Mouse (Mus musculus): ENCODE measurements at regions not wholly inside any gene's neighbourhood (a gene's known extent, or its start where the extent isn't known, plus 50 kb on each side); places are given as distances from the start of the nearest gene placed in this dataset.

DNA sequence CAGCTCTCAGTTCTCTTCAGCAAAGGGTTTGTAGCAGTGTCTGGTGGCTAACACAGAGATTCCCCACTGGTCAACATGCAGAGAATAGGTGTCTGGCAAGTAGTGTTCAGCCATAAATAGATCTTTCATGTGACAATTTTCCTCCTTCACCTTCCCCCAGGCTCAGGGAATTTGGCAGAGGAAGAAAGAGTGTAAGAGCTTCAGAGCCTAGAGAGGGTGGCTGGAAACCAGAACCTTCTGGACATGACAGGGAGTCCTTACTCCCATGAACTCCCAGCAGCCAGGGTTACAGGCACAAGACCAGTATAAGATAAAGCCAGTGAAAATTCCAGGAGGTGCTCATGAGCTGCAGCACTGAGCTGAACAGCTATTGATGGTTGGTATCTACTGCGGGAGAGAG lies 251.1 kb downstream of the Nedd1 start:
- no peak overlapping the region for H3K9ac ChIP-seq
- 93% methylated on average over 1 of the region's 1 CpGs for WGBS
- H3K4me3 ChIP-seq = no peak overlapping the region
- no peaks in the 10 kb centered on the region for H3K36me3 ChIP-seq
- H3K27me3 ChIP-seq = no peaks in the 10 kb centered on the region
- no peak for ATAC-seq (ENCODE audit: insufficient number of reproducible peaks, insufficient read depth, low FRiP score, low TSS enrichment, low read depth)
- no peak overlapping the region for H3K27ac ChIP-seq
- no peaks in the 10 kb centered on the region for H3K4me1 ChIP-seq
- H3K9me3 ChIP-seq = no peaks in the 10 kb centered on the region
- no peak overlapping the region for H3K4me2 ChIP-seq

GRCm38 (mm10) chr10:92455195-92455594 lies 267.0 kb downstream of the Nedd1 start:
- H3K9me3 ChIP-seq = no peaks in the 10 kb centered on the region
- H3K9ac ChIP-seq = no peak overlapping the region
- no peaks in the 10 kb centered on the region for H3K36me3 ChIP-seq
- WGBS = 77% methylated on average over 1 of the region's 1 CpGs
- no peak overlapping the region for H3K27ac ChIP-seq
- H3K4me3 ChIP-seq = no peak overlapping the region
- no peaks in the 10 kb centered on the region for H3K4me1 ChIP-seq
- no peak for ATAC-seq (ENCODE audit: insufficient number of reproducible peaks, insufficient read depth, low FRiP score, low TSS enrichment, low read depth)
- H3K27me3 ChIP-seq = no peaks in the 10 kb centered on the region
- no peak overlapping the region for H3K4me2 ChIP-seq

- 86% methylated on average over 5 of the region's 5 CpGs for WGBS
Measured at GRCm38 (mm10) chr10:92453550-92453949, 268.7 kb downstream of the Nedd1 start.

GRCm38 (mm10) chr10:92445957-92446356 lies 276.3 kb downstream of the Nedd1 start:
- H3K4me2 ChIP-seq = no peak overlapping the region
- H3K27ac ChIP-seq = no peak overlapping the region
- ATAC-seq (ENCODE audit: insufficient number of reproducible peaks, insufficient read depth, low FRiP score, low TSS enrichment, low read depth) = no peak
- WGBS = 75% methylated on average over 2 of the region's 2 CpGs
- no peaks in the 10 kb centered on the region for H3K27me3 ChIP-seq
- H3K4me1 ChIP-seq = 0 out of 2 replicates have a peak, but pooled peaks cover 8% of the 10 kb centered on the region
- H3K9ac ChIP-seq = no peak overlapping the region
- H3K4me3 ChIP-seq = no peak overlapping the region
- no peaks in the 10 kb centered on the region for H3K9me3 ChIP-seq
- H3K36me3 ChIP-seq = no peaks in the 10 kb centered on the region

More at GRCm38 (mm10) chr10:92453550-92453949, 268.7 kb downstream of the Nedd1 start:
- ATAC-seq (ENCODE audit: insufficient number of reproducible peaks, insufficient read depth, low FRiP score, low TSS enrichment, low read depth) = no peak
- Histone ChIP-seq H3K36me3 (no peaks in the 10 kb centered on the region), H3K4me1 (no peaks in the 10 kb centered on the region), H3K4me3 (no peak overlapping the region), H3K9me3 (no peaks in the 10 kb centered on the region), H3K27me3 (no peaks in the 10 kb centered on the region), H3K9ac (no peak overlapping the region), H3K4me2 (no peak overlapping the region), H3K27ac (no peak overlapping the region)

- no peaks in the 10 kb centered on the region for H3K9me3 ChIP-seq
Measured at GRCm38 (mm10) chr10:92438621-92439394, 283.4 kb downstream of the Nedd1 start.

GRCm38 (mm10) chr10:92429256-92429655 lies 293.0 kb downstream of the Nedd1 start:
- H3K27ac ChIP-seq = no peak overlapping the region
- ATAC-seq (ENCODE audit: insufficient number of reproducible peaks, insufficient read depth, low FRiP score, low TSS enrichment, low read depth) = no peak
- H3K36me3 ChIP-seq = no peaks in the 10 kb centered on the region
- 75% methylated on average over 7 of the region's 7 CpGs for WGBS
- H3K4me2 ChIP-seq = no peak overlapping the region
- no peak overlapping the region for H3K4me3 ChIP-seq
- no peaks in the 10 kb centered on the region for H3K27me3 ChIP-seq
- no peaks in the 10 kb centered on the region for H3K9me3 ChIP-seq
- no peak overlapping the region for H3K9ac ChIP-seq
- no peaks in the 10 kb centered on the region for H3K4me1 ChIP-seq

More at GRCm38 (mm10) chr10:92438621-92439394, 283.4 kb downstream of the Nedd1 start:
- H3K4me1 ChIP-seq = 0 out of 2 replicates have a peak, but pooled peaks cover 8% of the 10 kb centered on the region
- no peak overlapping the region for H3K27ac ChIP-seq
- no peak overlapping the region for H3K9ac ChIP-seq
- H3K36me3 ChIP-seq = no peaks in the 10 kb centered on the region
- H3K4me3 ChIP-seq = no peak overlapping the region
- 43% methylated on average over 8 of the region's 8 CpGs for WGBS
- H3K4me2 ChIP-seq = no peak overlapping the region
- no peaks in the 10 kb centered on the region for H3K27me3 ChIP-seq
- no peak for ATAC-seq (ENCODE audit: insufficient number of reproducible peaks, insufficient read depth, low FRiP score, low TSS enrichment, low read depth)

GRCm38 (mm10) chr10:92428026-92428425 lies 294.2 kb downstream of the Nedd1 start:
- Histone ChIP-seq H3K9ac (no peak overlapping the region), H3K9me3 (no peaks in the 10 kb centered on the region), H3K4me2 (no peak overlapping the region), H3K36me3 (no peaks in the 10 kb centered on the region), H3K4me3 (no peak overlapping the region), H3K27me3 (no peaks in the 10 kb centered on the region), H3K4me1 (no peaks in the 10 kb centered on the region), H3K27ac (no peak overlapping the region)
- no peak for ATAC-seq (ENCODE audit: insufficient number of reproducible peaks, insufficient read depth, low FRiP score, low TSS enrichment, low read depth)
- WGBS = 25% methylated on average over 4 of the region's 4 CpGs

DNA sequence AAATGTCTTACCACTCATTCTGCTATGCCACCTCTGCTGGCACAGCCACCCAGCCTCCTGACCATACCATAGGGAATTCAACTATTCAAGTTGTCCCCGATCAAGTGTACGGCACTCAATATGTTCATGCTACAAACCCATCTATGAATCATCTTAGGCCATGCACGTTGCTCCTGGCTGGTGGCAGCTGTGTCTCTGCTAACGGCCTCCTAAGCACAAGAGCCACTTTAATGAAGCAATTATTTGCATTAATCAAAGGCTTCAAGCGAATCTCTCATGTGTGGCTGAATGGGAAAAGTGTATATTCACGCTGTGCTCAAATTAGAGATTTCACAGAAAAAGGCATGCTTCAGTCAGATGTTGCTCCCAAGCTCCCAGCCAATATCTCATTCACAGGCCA lies 295.8 kb downstream of the Nedd1 start:
- H3K9me3 ChIP-seq = no peaks in the 10 kb centered on the region
- H3K27ac ChIP-seq = no peak overlapping the region
- H3K9ac ChIP-seq = no peak overlapping the region
- H3K4me2 ChIP-seq = no peak overlapping the region
- H3K4me3 ChIP-seq = no peak overlapping the region
- 84% methylated on average over 6 of the region's 6 CpGs for WGBS
- no peaks in the 10 kb centered on the region for H3K27me3 ChIP-seq
- H3K4me1 ChIP-seq = no peaks in the 10 kb centered on the region
- no peak for ATAC-seq (ENCODE audit: insufficient number of reproducible peaks, insufficient read depth, low FRiP score, low TSS enrichment, low read depth)
- no peaks in the 10 kb centered on the region for H3K36me3 ChIP-seq

GRCm38 (mm10) chr10:92412737-92413136 lies 309.5 kb downstream of the Nedd1 start:
- Histone ChIP-seq H3K9me3 (no peaks in the 10 kb centered on the region), H3K4me2 (no peak overlapping the region), H3K4me1 (no peaks in the 10 kb centered on the region), H3K4me3 (no peak overlapping the region), H3K36me3 (no peaks in the 10 kb centered on the region), H3K9ac (no peak overlapping the region), H3K27ac (no peak overlapping the region), H3K27me3 (no peaks in the 10 kb centered on the region)
- WGBS = 86% methylated on average over 7 of the region's 7 CpGs
- ATAC-seq (ENCODE audit: insufficient number of reproducible peaks, insufficient read depth, low FRiP score, low TSS enrichment, low read depth) = no peak

GRCm38 (mm10) chr10:92410813-92411325 lies 311.4 kb downstream of the Nedd1 start:
- H3K4me2 ChIP-seq = no peak overlapping the region
- H3K4me1 ChIP-seq = no peaks in the 10 kb centered on the region
- H3K36me3 ChIP-seq = no peaks in the 10 kb centered on the region
- no peaks in the 10 kb centered on the region for H3K27me3 ChIP-seq
- H3K9me3 ChIP-seq = no peaks in the 10 kb centered on the region
- H3K9ac ChIP-seq = no peak overlapping the region
- no peak overlapping the region for H3K4me3 ChIP-seq
- 72% methylated on average over 5 of the region's 5 CpGs for WGBS
- ATAC-seq (ENCODE audit: insufficient number of reproducible peaks, insufficient read depth, low FRiP score, low TSS enrichment, low read depth) = no peak
- H3K27ac ChIP-seq = no peak overlapping the region

- Histone ChIP-seq H3K4me2 (peak overlapping the region; percentile 48), H3K36me3 (no peaks in the 10 kb centered on the region), H3K9ac (no peak overlapping the region; the same call in 1 of the 2 replicates), H3K4me3 (peak overlapping the region; percentile 25), H3K27ac (no peak overlapping the region), H3K27me3 (no peaks in the 10 kb centered on the region), H3K9me3 (no peaks in the 10 kb centered on the region), H3K4me1 (no peaks in the 10 kb centered on the region)
- WGBS = 31% methylated on average over 15 of the region's 15 CpGs
- no peak for ATAC-seq (ENCODE audit: insufficient number of reproducible peaks, insufficient read depth, low FRiP score, low TSS enrichment, low read depth)
Measured at GRCm38 (mm10) chr10:92404697-92405293, 317.4 kb downstream of the Nedd1 start.

GRCm38 (mm10) chr10:92400587-92401090 lies 321.6 kb downstream of the Nedd1 start:
- no peaks in the 10 kb centered on the region for H3K4me1 ChIP-seq
- no peaks in the 10 kb centered on the region for H3K9me3 ChIP-seq
- no peak overlapping the region for H3K4me2 ChIP-seq
- WGBS = 83% methylated on average over 5 of the region's 5 CpGs
- H3K36me3 ChIP-seq = no peaks in the 10 kb centered on the region
- H3K4me3 ChIP-seq = no peak overlapping the region
- no peaks in the 10 kb centered on the region for H3K27me3 ChIP-seq
- H3K27ac ChIP-seq = no peak overlapping the region
- no peak for ATAC-seq (ENCODE audit: insufficient number of reproducible peaks, insufficient read depth, low FRiP score, low TSS enrichment, low read depth)
- no peak overlapping the region for H3K9ac ChIP-seq
